Mouse (Mus musculus) left cerebral cortex, postnatal 4 days (tissue): ENCODE data around the gene Elp4. TPM values are rescaled to one million over a fixed set of nuclear protein-coding genes. Genes with fewer than 3 reads are reported as not detected.
A peak's percentile ranks its signal among the peaks of the same experiment; 100 is the strongest.

Source experiments
- DNase-seq: peaks from one replicate; pipeline ENCODE4 v3.0.0-alpha.2; 2022
- intact Hi-C: fragments of 180-260 bp; cut with DNase I; formaldehyde crosslinking; loops from one replicate; pipeline ENCODE4 v1.15.1; 2025
- total RNA-seq, 2 experiments: library from RNA; stranded (reverse); gene quantifications; 2 replicates each; pipeline ENCODE4 v1.2.3; 2021

Elp4 gene
- total RNA-seq, 2 experiments from 2014 or later, result 24.0 to 30.5 TPM

GRCm38 (mm10) chr2:105686363-105687316, 217.7 kb downstream of the Elp4 start:
- no peak for DNase-seq
- intact Hi-C loops, result loop anchor here (10.0 kb wide), 3 partner anchors 118 to 508 kb away; no protein-coding TSS in a partner anchor

GRCm38 (mm10) chr2:105685651-105686050, 218.7 kb downstream of the Elp4 start:
- no peak for DNase-seq
- intact Hi-C loops, result loop anchor here (10.0 kb wide), 3 partner anchors 119 to 509 kb away; no protein-coding TSS in a partner anchor

GRCm38 (mm10) chr2:105684991-105685650, 219.2 kb downstream of the Elp4 start:
- DNase-seq, result no peak
- intact Hi-C loops, result loop anchor here (10.0 kb wide), 3 partner anchors 120 to 510 kb away; no protein-coding TSS in a partner anchor

DNA sequence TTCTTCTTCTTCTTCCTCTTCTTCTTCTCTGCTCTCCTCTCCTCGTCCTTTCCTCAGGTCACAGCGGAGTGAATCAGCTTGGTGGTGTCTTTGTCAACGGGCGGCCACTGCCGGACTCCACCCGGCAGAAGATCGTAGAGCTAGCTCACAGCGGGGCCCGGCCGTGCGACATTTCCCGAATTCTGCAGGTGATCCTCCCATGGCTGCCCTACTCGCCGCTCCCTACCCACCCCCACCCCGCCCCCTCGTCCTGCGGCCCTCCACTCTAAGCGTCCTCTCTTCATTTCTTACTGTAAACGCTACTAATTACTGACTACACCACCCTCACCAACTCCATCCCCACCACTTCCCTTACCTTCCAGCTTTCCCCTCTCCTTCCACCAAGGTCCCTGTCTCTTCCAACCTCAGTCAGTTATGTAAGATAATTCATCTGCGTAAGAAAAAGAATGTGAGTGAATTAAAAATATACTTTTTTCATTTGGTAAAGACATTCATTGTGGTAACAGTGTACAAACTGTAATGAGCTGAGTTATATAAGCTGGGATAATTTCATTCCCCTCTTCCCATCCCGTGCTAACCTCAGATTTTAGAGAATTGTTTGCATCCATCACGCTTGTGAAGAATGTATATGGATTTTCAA, 220.5 kb downstream of the Elp4 start:
- intact Hi-C loops, result loop anchor here (10.0 kb wide), 3 partner anchors 121 to 511 kb away; no protein-coding TSS in a partner anchor

DNA sequence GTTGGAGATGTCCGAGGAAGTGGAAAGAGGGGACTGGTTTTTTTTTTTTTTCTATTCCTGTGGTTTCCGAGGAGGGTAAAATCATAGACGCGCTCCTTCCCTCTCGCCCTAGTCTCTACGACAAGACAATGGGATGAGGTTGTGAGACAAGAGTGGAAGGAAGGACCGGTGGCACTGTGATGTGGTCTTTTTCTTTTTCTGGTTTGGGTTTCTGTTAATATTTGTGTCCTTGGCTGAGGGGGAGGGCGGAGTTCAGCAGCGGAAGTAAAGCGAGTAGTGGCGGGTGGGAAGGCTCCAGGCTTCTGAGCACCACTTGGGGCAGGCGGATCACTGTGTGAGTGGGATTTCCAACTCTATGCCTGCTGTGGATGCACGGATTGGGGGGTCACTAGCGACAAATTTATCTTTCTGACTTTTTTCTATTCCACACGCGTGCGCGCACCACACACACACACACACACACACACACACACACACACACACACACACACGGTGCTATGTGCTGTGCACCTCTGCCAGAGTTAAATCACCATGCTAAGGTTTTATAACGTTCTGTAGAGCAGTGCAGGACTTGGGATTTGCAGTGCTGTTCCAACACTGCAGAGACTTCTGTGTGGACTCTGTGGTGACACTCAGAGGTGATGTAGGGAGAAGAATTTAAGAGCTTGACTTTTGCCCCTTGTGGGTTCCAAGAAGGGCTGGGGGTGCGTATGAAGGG, 221.6 kb downstream of the Elp4 start:
- intact Hi-C loops, result loop anchor here (10.0 kb wide), 3 partner anchors 122 to 512 kb away; no protein-coding TSS in a partner anchor
- DNase-seq, result no peak

More for the DNA sequence above, 220.5 kb downstream of the Elp4 start:
- DNase-seq, result no peak

GRCm38 (mm10) chr2:105682011-105682501, 222.3 kb downstream of the Elp4 start:
- DNase-seq, result peak; percentile 76
- intact Hi-C loops, result loop anchor here (10.0 kb wide), 3 partner anchors 123 to 513 kb away; no protein-coding TSS in a partner anchor

DNA sequence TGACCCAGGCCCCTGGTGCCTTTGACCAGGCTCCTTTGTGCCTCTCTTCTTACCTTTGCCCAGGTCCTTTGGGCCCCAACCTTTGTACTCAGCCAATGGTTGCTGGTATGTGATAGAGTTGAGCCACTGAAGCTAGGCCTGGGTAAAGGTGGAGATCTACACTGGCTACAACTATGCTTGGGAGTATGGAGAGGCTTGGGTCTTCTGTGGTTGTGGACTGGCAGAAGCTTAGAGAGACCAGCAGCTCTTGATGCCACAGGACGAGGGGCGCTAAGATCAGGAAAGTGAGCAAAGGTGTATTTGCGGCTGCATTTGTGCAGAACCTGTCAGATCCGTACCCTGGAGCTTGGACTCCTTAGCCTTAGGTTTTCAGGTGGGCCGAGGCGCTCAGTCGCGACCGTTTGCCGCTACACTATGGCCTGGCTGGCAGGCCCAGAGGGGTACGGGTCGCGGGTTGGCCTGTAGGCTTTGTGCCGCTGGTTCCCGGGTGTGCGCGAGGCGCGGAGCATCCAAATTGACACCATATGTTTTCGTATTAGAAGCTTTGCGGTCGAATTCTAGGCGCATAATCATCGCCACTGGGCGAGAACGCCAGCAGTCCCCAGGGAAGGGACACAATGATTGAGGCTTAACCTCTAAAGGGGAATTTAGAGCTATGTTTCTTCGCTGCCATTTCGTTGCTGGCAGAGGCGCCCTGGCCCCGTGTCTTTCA, 223.2 kb downstream of the Elp4 start:
- intact Hi-C loops, result loop anchor here (10.0 kb wide), 3 partner anchors 124 to 514 kb away; no protein-coding TSS in a partner anchor
- DNase-seq, result peak; percentile 79

DNA sequence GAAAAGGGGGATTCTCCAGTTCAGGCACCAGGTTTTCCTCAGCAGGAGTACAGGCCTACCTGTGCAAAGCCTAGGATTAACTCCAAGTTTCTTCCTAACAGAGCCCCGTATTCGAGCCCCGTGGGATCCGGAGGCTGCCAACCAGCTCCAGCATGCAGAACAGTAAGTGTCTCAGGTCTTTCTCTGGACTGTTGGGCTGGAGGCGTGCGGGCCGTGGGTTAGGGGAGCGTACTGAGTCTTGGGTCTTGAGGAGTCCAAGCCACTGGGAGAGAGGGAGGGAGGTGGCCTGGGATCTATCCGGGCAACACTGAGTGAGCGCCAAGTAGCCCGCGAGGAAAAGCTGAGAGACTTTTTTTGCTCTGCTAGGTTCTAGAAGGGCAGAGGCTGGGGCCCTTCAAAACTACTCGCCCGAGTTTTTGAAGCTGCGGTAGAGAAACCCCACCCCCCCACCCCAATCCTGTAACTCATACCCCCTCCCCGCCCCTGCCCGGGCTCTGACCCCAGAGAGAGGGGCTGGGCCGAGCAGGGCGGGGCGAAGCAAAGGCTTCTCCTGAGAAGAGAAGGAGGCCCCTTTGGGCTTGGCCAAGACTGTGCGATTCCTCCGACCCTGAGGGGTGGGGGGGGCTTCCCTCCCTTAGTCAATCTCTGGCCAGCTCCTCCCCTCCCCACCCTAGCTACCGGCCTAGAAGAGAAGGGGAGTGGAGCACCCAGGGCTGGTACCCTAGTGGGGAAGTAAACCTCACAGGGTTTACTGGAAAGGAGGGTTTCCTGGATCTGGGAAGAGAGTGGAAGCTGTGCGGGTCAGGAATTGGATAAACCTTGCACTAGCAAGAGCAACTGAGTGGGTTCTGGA, 224.0 kb downstream of the Elp4 start:
- intact Hi-C loops, result loop anchor here (10.0 kb wide), 3 partner anchors 124 to 514 kb away; no protein-coding TSS in a partner anchor
- peak; percentile 87 for DNase-seq

GRCm38 (mm10) chr2:105679331-105679730, 225.0 kb downstream of the Elp4 start:
- DNase-seq, result no peak
- intact Hi-C loops, result loop anchor here (5.0 to 10.0 kb wide), 2 partner anchors 225 to 403 kb away; partner anchors contain the start of genes Elp4 and Immp1l

DNA sequence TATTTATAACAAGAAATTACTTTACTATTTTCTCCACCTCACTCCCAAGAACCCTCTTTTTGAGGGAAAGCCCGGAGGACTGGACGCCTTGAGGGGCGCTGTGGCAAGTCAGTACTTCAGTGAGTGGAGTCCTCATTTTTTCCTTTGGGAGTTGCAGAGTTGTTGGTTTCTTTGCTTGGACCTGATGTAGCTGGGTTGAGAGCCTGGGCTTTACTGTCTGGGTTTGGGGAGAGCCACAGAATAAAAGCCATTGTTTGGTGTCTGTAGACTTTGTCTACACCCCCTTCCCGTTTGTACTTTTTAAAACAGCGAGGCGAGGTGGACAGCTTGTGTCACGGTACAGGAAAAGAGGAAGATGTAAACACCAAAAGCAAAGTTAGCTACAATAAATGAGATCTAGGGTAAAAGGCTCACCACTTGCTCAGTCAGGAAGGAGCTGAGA, 225.5 kb downstream of the Elp4 start:
- no peak for DNase-seq
- intact Hi-C loops, result loop anchor here (5.0 to 10.0 kb wide), 2 partner anchors 226 to 403 kb away; partner anchors contain the start of genes Elp4 and Immp1l

DNA sequence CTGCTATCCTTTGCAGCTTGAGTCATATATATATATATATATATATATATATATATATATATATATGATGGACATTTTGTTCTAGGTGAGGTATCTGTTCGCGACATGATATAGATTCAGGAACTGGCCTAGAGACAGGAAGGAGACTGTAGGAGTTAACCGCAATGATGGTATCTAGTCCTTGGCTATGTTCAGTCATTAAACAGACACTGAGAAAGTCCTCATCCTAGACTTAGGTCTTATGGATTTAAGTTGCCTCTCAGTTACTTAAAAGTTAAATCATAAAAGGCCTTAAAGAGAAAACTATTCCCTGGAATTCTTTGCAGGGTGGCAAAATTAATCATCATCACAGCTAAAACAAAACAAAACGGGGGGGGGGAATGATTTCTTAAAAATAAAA, 226.1 kb downstream of the Elp4 start:
- DNase-seq, result no peak
- intact Hi-C loops, result loop anchor here (5.0 to 10.0 kb wide), 2 partner anchors 226 to 404 kb away; partner anchors contain the start of genes Elp4 and Immp1l

DNA sequence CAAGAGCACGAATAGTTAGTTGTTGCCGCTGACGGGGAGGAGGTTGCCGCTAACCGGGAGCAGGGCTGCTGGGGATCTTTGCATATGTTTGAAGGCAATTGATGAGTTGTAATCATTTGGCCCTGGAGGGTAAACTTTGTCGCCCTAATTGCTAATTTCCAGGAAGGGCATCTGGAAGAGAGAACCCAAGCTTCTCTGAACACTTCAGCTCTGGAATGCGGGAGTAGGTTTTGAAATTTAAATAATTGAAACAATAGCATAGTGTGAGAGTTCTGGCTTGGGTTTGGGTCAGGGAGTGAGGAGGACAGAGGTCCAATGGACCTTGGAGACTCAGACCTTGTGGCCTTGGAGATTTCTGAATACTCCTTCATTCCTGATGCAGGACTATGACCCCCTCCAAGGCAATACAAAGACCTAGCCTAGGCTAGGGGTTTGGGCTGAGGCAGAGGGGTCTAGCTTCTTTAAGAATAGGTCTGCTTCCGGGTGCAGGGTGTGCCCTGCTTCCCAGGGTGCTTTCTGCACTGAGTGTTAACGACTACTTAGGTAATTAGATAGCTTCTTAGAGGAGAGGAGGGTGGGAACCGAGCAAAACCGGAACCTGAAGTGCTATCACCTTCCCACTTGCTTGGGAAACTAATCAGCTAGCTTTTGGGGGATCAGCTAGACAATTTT, 226.8 kb downstream of the Elp4 start:
- DNase-seq, result no peak
- intact Hi-C loops, result loop anchor here (5.0 to 10.0 kb wide), 2 partner anchors 227 to 405 kb away; partner anchors contain the start of genes Elp4 and Immp1l

DNA sequence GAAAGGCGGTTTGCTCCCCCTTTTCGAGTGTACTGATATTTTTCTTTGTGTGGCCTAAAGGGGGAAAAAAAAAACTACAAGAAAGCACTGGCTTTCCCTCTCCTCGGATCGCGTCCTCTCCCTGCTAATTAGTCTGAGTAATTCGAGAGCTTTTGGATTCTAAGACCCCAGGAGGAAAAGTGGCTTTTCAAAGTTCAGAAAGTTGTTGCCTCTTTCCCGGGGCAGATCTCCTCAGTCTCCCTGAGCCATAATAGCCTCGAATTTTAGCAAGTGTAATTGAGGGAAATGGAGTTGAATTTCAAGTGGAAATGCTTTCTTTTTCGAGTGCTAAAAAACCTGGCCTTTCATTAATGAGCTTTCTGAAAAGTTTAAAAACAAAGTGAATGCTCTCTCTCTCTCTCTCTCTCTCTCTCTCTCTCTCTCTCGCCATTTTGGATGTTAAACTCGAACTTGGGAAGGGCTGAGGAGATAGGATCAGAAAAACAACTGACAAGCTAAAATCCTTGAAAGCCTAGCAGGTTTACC, 227.4 kb downstream of the Elp4 start:
- intact Hi-C loops, result loop anchor here (5.0 to 10.0 kb wide), 2 partner anchors 228 to 405 kb away; partner anchors contain the start of genes Elp4 and Immp1l
- no peak for DNase-seq

DNA sequence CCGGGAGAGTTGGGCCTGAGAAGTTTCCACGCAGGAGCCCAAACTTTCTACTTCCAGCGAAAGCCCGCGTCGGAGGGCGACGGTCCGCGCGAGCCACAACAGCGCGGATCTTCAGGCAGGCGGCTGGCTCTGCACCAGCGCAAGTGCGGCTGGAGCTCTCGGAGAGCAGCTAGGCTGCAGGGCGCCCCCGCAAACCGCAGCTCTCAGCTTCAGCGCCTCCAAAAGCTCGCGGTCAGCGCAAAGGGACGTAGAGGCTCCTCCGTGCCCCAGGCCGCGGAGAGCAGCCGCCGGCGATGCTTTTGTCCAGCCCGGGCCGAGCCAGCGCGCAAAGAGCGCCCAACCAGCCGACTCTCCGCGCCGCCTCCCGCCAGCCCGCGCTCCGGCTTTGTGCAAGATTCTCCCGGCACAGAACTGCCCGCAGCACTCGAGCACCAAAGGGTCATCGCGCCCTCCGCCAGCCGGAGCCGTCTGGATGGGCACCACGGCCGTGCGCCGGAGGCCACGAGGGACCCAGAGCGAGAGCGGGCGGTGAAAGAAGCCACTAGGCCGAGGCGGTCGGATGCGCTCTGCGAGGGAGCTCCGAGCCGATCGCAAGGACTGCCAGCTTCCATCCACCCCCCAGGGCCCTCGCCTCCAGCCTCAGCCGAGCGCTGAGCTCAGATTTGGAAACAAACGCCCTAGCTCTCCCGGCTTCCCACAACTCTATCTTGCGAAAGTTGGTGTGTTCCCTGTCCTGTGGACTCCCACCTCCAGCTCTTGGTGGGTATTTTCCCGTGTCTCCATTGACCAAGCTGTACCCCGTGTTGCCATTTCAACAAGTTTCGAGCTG, 228.1 kb downstream of the Elp4 start:
- intact Hi-C loops, result loop anchor here (5.0 to 10.0 kb wide), 2 partner anchors 229 to 406 kb away; partner anchors contain the start of genes Elp4 and Immp1l
- no peak for DNase-seq

GRCm38 (mm10) chr2:105675730-105676079, 228.7 kb downstream of the Elp4 start:
- intact Hi-C loops, result loop anchor here (5.0 to 10.0 kb wide), 2 partner anchors 229 to 407 kb away; partner anchors contain the start of genes Elp4 and Immp1l
- no peak for DNase-seq
